Mouse (Mus musculus): ENCODE data around the gene Emc10.

Gene Emc10

DNA sequence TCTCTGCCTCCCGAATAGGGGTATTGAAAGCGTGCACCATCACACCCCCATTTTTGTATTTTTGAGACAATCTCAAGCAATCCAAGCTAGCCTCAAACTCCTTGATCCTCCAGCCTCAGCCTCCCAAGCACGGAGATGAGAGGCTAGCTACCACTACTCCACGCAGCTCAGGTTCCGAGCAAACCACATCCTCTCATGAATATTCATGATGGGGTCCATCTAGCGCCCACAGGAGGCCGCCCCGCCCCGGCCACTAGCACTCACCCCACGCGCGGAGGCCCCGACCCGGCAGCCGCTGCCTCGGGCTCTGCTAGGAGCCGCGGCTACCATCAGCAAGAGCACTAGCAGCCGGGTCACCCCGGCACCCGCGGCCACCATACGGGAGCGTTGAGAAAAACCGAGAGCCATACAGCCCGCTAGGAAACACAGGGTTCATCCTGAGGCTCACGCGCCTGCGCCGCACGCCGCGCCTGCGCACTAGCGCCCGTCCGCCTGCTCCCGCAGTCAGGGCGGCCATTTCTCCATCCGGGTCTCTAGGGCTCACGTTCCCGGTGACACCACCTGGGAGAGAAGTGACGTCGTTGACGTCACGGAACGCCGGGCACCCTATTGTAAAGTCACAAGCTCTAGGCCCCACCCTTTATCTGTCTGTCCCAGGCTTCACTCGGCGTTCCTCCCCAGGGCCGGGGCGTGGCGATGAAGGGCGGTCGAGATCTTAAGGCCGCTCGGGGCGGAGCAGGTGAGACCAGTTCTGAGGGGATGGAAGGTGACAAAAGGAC is at the start of gene Emc10, which contains the start of gene Fam71e1:
TSS of gene Emc10 (minus strand) at position 538 of the 779 bp plus-strand sequence.
TSS of gene Fam71e1 (plus strand) at position 590 of the 779 bp plus-strand sequence.
- peak; percentile 86 for DNase-seq (ENCODE audit: low spot score)

GRCm38 (mm10) chr7:44543071-44543470 is 46.7 kb upstream of the Emc10 start:
- DNase-seq (ENCODE audit: low spot score) = no peak

GRCm38 (mm10) chr7:44542555-44542954 is 46.2 kb upstream of the Emc10 start:
- no peak for DNase-seq (ENCODE audit: low spot score)

DNA sequence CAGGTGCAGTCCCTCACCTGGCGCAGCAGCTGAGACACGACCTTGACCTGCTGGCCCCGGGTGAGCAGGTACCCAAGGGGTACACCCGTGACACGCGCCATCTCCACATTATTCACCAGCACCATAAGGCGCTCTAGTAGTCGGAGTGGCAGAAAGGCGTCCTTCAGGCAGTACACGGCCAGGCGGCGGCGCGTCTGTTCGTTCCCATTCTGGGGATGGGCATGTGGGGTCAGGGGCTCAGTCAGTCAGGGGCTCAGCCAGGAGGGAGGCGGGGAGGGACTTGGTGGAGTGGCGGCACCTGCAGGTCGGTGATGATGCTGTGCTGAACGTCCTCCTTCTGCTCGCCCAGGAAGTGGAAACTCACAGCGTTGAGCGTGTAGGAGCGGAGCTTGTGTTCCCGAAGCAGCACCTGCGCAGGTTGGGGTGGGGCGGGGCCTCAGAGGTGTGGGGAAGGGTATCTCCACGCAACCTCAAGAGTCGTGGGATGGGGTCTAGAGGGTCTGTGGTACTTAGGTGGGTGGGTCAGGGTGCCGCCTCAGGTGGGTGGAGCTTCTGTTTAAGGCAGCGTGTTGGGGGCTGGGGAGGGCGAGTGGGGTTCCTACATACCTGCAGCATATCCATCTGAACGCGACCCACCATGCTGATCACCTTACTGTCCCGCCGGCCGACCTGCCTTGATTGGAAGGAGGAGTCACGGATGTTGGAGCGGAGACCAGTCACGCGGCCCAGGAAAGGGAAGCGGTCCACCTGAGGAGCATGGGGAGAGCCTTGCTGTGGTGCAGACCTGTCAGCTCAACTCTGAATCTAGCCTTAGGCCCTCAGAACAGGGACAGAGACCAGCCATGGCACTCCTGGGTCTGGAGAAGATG is 42.7 kb upstream of the Emc10 start:
- DNase-seq (ENCODE audit: low spot score) = no peak

GRCm38 (mm10) chr7:44537496-44537895 is 41.2 kb upstream of the Emc10 start:
- no peak for DNase-seq (ENCODE audit: low spot score)

DNA sequence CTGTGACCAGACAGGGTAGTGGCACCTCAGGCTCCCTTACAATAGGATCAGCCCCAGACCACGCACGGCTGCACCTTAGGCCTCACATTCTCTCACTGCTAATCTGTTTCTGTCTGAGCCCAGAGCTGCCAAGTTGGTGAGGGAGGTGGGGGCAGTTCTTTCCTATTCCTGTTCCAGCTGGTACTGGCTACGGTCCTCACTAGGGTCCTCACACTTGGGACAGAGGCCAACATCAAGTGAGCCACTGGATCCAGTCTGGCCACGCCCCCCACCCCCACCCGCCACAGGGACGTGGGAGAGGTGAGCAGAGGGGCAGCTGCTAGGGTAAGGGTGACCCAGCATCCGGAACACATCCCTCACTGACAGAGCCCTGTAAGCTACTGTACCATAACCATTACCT is 40.7 kb upstream of the Emc10 start:
- no peak for DNase-seq (ENCODE audit: low spot score)

GRCm38 (mm10) chr7:44536590-44536968 is 40.2 kb upstream of the Emc10 start:
- DNase-seq (ENCODE audit: low spot score) = no peak

- no peak for DNase-seq (ENCODE audit: low spot score)
Observed at GRCm38 (mm10) chr7:44535657-44536589, 39.6 kb upstream of the Emc10 start.

GRCm38 (mm10) chr7:44534656-44535441 is 38.5 kb upstream of the Emc10 start:
- no peak for DNase-seq (ENCODE audit: low spot score)

- DNase-seq (ENCODE audit: low spot score) = no peak
Observed at GRCm38 (mm10) chr7:44534242-44534641, 37.9 kb upstream of the Emc10 start.

DNA sequence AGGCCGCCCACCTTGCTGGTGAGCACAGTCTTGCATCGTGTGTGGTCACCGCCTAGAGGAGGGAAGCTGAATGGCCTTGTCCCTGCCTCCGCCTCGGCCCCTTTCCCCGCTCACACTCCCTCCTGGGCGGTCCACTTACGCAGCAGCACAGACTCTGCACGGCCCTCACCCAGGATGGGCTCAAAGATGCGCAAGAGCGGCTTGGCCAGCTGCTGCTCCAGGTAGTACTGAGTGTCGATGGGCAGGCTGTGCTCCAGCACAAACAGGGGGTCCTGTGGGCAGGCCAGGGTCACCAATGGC is 37.4 kb upstream of the Emc10 start:
- no peak for DNase-seq (ENCODE audit: low spot score)

DNA sequence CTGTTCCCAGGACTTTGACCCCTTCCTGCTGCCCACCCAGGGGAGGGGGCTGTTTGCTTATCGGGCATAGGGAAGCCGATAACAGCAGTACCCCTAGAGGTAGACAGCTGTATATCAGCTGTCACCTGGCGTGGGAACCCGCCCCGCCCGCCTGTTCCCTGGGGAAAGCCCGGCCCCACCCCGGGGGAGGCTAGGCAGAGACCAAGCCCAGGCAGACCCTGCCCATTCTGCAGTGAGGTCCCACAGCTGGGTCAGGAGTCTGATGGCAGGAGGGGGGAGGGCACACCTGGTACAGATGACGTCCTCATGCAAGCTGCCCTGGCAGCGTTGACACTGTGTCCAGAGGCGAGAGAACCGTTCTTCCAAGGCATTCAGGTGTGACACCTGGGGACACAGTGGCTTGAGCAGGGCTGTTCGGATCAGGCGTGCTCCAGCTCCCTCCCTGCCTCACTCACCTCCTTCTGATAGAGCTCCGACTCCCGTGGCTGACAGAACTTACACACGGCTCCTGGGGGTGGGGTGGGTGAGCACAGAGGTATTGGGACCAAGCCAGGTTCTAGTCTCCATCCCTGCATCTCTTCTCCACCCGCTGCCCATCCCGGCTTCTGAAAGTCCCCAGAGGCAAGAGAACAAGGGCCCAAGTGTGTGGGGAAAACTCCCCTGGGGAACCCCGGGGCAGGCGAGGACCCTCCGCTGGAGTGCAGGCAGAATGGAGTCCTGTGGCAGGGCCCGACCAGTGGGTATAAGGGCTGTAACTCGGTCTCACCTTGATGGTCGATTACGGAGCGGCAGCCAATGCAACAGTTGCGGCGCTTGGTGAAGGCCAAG is 36.8 kb upstream of the Emc10 start:
- DNase-seq (ENCODE audit: low spot score) = no peak

GRCm38 (mm10) chr7:44531946-44532732 is 35.8 kb upstream of the Emc10 start, which contains the start of gene Spib:
Gene Spib (minus strand): TSS chr7:44532071.
- no peak for DNase-seq (ENCODE audit: low spot score)

GRCm38 (mm10) chr7:44531207-44531606 is 34.9 kb upstream of the Emc10 start:
- no peak for DNase-seq (ENCODE audit: low spot score)

DNA sequence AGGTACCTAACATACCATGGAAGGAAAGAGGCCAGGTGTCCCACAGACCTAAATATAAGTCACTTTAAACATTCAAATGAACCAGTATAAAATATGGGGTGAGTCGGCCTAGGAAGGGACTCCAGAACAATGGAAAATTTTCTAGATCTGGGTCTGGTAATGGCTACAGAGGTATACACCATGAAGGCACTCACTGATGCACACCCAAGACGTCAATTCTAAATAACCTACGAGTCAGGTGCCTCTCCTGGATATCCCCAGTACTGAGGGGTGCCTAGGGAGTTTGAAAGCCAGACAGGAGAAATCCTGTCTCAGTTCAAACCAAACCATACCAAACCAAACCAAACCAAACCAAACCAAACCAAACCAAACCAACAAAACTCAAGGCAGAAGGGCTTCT is 34.2 kb upstream of the Emc10 start:
- no peak for DNase-seq (ENCODE audit: low spot score)

DNA sequence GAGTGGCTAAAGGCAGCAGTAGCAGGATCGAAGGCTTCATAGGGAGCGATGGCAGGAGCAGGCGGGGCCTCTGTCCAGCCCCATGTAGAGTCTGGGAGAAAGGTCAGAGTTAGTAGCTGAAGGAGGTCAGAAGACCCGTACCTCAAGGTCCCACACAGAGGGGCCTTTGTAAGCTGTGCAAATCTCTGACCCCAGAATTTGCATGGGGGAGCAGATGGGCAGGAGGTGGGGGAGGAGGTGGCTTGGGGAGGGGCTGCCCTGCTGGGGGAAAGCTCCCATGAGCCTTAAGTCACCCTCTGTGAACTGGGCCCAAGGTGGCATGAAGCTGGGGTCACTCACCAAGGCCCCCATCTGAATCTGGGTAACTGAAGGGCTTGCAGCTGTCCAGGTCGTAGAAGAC is 33.2 kb upstream of the Emc10 start:
- no peak for DNase-seq (ENCODE audit: low spot score)

DNA sequence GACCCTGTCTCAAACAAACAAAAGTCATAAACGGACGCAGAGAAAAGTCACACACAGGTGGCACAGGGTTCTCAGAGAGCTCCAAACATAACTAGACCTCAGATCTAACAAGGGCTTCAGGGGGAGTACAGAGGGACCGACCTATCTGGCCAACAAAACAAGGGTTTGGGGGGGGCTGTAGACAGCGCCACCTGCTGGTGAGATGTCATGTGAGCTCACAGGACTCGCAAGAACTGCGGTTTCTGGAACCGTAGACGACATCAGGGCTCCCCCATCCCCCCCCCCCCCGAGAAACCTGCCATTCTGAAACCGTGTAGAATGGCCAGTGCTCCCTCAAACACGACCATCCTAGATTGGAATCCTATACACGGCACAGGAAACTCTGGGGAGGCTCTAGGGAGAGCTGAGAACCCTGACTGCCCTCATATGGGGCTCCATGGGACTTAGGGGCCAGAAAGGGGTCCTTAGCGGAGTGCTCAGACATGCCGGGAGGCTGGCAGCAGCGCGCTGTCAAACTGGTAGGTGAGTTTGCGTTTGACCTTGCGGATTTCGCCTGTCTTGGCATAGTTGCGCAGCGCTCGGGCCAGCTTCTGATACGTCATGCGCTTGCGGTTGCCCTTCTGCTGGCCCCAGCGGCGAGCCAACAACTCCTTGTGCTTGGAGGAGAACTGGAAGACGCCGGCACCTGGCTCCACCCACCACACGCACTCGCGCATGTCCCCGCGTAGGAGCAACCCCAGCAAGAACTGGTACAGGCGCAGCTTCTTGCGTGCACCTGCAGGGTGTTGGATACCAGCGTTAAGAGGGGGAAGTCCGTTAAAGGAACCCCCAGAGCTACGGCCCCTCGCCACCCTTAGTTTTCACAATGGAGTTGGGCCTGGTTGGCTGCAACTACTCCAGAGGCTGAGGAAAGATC is 31.4 kb upstream of the Emc10 start:
- DNase-seq (ENCODE audit: low spot score) = no peak

DNA sequence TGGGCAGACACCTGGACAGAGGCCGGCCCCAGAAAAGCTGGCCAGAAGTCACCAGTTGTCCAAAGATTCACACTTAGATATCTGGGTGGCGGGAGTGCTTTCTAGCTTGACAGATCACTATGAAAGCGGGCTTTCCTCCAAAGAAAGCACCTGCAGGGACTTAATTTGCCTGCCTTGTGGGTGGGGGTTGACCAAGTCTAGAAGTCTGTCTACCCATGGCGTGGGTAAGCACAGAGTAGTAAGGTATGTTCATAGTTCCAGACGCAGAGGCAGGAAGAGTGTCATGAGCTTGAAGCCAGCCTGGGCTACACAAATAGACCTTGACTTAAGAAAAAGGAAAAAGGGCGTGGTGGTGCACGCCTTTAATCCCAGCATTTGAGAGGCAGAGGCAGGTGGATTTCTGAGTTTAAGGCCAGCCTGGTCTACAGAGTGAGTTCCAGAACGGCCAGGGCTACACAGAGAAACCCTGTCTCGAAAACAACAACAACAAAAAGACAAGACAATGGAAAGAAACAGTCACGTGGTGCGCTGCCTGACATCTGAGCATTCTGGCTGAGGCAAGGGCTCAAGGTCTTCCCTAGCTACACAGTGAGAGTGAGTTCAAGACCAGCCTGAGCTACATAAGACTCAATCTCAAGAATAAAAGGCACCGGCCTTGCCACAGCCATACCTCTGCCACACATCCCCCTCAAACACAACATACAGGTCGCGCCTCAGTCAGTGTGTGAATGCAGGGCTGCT is 30.3 kb upstream of the Emc10 start:
- no peak for DNase-seq (ENCODE audit: low spot score)

Measured in urinary bladder, postnatal 10 days (tissue).